Mouse (Mus musculus): Measurements from ENCODE around the gene Kansl1.

Kansl1 gene

DNA sequence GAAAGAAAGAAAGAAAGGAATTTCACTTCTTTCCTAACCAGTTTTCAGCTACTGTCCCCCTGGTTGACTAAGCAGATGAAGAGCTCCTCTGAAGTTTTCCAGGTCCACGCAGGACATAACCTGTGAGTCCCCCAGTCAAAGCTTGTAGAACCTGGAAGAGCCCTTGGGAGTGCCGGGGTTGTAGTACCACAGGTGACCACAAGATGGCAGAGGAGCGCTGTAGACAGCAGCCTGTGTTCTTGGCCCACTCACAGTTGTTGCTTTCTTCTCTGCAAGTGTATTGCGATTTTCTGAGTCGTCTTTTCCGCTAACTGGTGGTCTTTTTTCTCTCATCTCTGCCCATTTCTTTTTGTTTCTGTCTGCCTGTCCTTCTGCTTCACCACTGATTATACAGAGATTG lies 153.0 kb downstream of the Kansl1 start:
- CTCF ChIA-PET: interaction anchor here (0.5 to 0.7 kb wide), 4 partner anchors 28 to 152 kb away, joined by 4 to 7 read pairs (median 5); partner anchors contain the start of gene Kansl1

DNA sequence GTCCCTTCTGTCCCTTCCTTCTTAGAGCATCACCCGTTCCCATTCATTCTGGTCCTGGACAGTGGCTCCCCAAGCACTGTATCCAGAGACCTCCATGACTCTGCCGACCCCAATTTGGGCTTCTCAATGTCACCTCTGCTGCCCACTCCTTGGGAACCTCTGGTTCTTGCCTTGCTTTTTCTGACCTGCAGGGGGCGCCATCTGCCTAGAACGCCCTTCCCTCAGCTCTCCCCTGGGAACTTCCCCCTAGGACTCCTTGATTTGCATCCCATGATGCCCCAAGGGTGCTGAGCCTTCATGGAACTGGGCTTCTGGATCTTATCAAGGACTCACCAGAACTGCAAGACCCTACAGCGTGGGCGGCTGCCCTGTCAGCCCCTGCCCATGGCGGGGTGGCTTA lies 157.0 kb downstream of the Kansl1 start:
- CTCF ChIA-PET: no interaction called here

DNA sequence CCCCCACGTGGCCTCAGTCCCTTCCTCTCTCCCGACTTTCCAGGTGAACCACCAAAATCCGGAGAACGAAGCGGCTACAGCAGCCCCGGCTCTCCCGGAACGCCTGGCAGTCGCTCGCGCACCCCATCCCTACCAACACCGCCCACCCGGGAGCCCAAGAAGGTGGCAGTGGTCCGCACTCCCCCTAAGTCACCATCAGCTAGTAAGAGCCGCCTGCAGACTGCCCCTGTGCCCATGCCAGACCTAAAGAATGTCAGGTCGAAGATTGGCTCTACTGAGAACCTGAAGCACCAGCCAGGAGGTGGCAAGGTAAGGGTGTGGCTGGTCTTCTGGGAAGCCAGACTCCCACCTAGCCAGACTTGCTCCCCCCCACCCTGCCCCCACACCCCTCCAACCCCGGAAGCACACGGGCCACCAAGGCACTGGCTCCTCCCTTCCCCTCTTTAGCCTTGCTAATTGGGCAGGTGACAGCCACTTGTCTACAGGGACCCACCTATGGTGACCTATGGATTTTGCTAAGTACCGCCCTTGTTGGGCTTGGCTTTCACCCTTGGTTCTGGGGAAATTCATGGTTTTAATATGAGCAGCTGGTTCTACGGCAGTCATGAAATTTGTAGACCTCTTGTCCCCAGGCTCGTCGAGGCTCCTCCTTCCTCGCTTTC lies 158.3 kb downstream of the Kansl1 start:
- CTCF ChIA-PET: no interaction called here

DNA sequence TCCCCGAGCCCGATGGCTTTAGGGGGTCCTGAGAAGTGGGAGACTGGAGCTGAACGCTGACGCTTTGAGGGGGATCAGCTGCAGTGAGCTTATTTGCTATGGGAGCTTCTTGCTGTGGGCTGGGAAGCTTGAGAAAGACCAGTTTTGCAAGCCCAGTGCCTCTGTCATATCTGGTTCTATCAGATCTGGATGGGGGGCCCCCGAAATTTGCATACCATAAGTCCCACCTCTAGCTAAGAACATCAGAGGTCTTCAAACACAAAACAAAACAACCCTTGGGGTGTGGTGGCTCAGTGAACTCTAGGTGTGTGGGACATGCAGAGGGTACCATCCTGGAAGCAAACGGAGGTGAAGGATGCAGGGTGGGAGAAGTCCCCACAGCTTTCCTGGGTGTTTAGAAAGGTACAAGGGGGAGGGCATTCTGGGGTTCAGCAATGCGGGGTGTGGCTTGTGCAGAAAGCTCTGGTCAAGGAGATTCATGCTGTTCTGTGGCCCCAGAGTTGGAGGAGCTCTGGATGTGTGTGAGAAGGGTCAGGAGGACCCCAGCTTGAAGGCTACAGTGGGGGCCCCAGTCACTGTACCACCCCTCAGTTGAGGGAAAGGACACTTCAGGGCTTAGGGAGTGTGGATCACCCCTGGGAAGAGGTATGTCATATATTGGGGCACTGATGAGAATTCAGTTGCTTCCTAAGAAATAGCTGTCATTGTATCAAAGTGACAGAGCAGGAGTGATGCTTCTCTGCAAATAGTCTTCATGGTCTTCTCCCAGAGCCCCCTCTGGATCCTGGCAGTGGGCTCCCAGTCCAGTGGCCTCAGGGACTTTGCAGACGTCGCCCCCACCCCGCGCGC lies 159.1 kb downstream of the Kansl1 start:
- CTCF ChIA-PET: no interaction called here

DNA sequence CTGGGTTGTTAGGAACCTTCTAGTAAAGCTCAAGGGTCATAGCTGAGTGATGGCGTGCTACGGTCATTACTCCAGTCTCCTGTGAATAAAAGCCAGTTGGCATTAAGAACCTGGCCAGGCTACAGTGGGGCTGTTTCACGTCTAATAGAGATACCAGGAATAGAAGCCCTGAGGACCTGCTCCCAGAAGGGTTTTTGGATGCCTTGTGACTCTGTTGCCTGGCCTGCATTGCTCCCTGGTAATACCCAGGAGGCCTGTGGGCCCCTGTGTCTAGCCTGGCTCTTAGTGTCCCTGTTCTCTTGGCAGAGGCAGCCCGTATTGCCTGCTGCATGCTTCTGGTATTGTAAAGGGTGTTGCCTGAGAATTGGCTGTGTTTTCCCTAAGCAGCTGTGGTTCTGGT lies 161.5 kb downstream of the Kansl1 start:
- CTCF ChIA-PET: no interaction called here

DNA sequence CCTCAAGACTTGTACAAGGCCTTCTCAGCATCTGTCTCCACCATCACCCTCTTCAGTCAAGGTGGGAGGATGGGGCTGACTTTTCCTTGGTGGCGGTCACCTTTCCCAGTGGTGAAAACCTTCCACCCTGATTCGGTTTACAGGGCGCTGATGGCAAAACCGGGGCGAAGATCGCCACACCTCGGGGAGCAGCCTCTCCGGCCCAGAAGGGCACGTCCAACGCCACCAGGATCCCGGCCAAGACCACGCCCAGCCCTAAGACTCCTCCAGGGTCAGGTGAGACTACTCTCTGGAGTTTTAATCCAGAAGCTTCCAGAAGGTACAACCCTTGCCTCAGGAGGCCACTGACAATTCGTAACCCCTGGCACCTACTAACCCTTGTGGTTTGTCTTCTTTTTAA lies 162.2 kb downstream of the Kansl1 start:
- CTCF ChIA-PET: no interaction called here

DNA sequence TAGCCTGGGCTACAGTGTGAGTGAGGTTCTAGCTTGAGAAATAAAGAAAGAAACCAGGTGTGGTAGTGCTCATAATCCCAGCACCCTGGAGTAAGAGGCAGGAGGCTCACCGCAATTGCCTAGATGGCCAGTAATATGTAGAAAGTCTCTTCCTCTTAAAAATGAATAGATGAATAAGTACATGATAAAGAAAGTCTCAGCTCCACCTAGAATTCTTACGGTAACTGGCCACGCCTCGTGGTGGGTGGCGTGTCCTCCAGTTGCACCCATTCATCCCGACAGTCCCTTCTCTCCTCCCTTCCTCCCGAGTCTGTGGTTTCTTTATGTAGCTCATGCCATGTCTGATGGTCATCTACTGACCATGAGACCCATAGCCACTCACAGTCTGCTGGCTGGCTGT lies 162.9 kb downstream of the Kansl1 start:
- CTCF ChIA-PET: no interaction called here

DNA sequence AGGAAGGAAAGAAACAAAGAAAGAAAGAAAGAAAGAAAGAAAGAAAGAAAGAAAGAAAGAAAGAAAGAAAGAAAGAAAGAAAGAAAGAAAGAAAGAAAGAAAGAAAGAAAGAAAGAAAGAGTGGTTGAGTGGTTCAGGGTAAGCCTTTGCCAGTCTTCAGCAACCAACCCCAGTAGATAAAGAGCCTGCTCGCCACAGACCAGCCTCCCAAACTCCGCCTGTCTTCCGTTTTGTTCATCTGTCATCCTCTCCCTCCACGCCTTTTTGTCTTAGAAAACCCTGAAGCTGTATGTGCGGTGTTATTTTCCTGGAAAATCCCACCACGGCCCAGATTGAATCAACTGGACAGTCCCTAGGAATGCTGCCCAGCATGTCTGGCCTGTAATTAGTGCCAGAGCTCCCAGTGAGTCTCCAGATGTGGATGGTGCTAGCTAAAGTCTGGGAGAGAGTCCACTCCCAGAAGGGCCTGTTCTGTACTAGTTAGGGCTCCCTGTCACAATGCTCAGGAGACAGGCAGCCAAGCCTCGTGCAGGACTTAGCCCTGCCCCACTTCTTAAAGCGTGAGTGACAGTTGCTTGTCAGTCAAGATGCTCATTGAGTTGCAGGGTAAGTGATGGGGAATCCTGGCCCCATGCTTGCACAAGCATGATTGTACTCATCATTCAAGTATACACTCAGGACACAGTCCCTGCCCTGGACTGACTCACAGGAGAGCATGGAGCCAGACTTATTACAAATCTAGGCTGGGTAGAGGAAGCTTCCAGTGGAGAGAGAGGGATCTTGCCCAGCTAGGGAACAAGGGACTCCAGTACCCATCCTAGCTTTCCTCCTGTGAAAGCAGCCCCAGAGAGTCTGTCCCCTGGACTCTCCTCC lies 165.3 kb downstream of the Kansl1 start:
- CTCF ChIA-PET: no interaction called here

DNA sequence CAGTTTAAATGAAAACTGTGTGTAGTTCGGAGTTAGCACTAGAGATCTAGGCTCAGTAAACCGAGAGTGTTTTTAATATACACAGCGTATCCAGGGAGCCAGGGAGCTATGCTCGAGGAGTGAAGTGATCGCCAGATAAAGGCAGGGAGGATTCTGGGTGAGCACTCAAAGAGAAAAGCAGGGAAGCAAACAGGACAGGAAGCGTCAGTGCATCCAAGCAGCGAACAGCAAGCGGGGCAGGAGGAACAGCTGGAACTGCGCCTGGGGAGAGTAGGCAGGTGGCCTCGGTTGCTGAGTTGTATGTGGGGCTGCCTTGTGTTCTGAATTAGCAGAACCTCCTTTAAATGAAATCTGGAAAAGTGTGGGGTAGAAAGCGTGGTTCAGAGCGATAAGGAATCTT lies 166.0 kb downstream of the Kansl1 start:
- CTCF ChIA-PET: no interaction called here

DNA sequence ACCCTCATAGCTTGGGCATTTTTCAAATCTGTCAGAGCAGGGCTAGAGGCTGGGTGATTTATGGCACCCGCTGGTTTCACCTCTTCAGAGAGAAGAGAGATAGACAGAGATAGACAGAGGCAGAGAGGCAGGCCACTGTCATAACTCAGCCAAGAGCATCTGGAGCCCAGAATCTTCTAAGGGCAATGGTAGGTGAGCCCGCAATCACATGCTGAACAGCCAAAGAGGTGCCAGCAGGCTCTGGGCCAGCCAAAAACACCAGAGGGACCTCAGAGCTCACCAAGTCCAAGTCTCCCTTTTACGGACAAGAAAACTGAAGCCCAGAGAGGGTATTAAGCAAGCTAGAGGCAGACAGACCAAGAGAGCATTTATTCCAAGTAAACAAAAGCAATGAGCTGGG lies 171.0 kb downstream of the Kansl1 start:
- CTCF ChIA-PET: no interaction called here

DNA sequence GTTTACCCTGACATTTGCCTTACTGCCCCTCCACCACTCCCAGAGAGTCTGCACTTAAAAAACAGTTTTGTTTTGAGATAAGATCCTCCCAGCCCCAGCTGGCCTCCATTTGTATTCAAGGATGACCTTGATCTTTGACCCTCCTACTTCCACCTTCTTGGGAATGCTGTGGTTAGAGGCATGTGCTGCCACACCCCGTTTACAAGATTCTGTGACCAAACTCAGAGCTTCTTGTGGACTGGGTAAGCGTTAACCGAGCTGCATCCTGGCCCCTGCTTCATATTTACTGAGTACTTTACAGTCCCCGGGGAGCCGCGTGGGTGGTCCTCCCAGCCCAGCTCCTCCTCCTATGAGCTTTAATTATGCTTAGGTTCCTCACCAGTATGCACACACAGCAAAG lies 173.0 kb downstream of the Kansl1 start:
- CTCF ChIA-PET: no interaction called here

DNA sequence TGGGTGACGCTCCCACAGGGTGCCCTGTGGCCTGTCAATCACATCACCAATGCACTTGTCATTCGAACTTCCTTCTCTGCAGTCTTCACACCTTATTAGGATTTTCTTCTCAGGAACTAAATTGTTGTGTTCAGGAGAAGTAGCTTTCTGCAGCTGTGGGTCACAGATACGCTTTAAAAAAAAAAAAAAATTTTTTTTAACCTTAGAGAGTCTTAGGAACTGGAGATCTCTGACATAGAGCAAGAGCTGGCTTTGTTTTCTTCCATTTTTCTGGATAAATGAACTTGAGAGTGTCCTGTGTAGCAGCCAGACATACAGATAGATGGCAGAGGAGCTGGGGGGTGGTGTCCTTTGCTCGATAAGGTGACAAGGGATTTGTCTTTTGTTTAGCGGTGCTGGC lies 173.5 kb downstream of the Kansl1 start:
- CTCF ChIA-PET: no interaction called here

DNA sequence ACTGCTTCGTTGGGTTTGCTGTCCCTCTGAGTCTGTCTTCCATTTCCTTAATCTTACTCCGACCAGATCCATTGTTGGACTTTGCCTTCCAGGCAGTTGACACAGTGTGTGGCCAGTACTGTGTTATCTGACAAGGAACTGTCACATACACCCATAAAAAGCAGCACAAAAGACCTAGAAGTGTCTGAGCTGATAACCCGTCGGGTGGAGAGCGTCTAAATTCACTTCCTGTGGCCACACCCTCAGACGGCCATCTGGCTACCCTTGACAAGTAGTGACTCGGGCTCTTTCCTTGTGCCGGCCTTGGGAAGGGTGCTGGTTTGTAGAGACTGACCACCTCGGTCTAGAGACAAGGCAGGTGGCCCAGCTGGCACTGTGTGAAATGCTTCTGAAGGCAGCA lies 175.4 kb downstream of the Kansl1 start:
- CTCF ChIA-PET: no interaction called here

DNA sequence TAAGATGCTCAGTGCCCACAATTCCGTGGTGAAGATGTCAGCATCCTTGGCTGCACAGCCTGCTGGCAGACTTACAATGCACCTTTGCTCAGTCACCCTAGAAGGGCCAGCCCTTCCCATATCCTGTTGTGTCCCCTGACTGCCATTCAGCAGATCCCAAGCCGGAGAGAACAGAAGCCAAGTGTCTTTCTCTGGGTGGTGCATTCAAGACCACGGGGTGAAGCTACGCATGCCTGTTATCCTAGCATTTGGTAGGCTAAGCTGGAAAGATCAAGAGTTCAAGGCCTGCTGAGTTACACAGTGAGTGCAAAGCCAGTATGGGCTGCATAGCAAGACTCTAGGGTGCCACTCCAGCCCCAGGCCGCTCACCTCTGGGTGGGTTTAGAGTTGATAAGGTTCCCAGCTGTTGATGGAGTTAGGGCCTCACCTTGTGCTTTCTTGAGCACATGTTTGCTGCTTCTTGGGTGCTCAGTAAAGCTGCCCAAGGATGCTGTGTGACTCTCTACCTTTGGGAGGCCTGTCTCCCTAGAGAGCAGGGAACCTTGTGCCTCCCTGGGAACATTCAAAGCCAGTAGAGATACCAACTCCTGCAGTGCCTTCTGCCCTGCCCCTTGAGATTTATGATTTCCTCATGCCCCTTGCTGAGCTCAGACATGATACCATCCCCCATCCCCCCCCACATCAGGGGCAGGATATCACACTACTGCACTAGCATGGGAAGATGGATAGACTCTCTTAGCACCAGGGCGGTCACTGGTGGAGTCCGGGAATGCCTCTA lies 176.0 kb downstream of the Kansl1 start:
- CTCF ChIA-PET: no interaction called here

DNA sequence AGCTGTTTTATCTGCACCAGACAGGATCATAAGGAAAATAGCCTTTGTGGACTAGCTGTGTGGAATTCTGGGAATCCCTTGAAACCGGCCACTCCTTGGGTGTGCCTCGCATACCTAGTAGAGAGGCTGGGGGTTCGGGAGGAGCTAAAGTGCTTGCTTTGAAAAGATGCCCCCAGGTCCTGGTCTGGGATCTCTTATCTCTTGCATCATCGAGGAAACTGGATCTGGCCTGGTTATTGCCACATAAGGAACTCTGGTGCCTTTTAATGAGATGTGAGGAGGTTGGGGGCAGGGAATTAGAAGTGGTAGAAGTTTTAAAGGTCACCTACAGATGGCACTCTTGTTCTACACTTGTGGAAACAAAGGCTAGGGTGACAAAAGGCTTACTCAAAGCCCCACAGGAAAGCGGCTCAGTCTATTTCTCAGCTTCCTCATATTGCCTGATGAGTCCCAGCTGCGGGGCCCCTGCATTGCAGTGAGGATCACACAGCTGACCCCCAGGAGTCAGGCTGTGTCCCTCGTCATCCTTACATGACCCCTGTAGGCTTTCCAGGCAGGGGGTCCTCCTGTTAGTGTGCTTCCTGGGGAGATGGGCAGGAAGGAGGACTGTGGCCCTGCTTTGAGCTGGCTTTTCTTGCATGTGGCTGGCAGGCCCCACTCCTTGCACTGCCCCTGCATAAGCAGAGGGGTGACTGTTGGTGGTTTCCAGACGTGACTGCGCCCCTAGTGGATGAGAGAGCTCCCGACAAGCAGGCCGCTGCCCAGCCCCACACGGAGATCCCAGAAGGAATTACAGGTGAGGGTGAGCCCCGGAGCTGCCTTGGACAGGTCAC lies 179.2 kb downstream of the Kansl1 start:
- CTCF ChIA-PET: interaction anchor here (1.1 kb wide), 1 partner anchor 11 kb away, joined by 4 read pairs; no protein-coding TSS in a partner anchor

DNA sequence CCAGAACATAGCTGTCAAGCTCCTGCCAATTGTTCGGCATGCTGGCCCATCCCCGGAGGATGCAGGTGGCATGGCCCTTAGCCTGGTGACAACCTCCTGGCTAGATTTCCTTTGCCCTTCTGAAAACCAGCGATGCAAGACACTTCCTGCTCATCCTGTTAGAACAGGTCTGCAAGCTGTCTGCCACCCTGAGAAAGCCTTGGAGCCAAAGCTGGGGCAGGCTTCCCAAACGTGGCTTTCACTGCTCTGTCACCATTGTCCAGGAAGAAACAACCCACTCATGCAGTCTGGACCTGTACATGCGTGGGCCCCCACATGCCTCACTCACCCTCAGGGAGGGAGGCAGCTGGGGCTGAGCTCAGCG lies 179.8 kb downstream of the Kansl1 start:
- CTCF ChIA-PET: interaction anchor here (0.7 to 1.0 kb wide), 2 partner anchors 41 to 59 kb away, joined by 6 to 8 read pairs; no protein-coding TSS in a partner anchor

DNA sequence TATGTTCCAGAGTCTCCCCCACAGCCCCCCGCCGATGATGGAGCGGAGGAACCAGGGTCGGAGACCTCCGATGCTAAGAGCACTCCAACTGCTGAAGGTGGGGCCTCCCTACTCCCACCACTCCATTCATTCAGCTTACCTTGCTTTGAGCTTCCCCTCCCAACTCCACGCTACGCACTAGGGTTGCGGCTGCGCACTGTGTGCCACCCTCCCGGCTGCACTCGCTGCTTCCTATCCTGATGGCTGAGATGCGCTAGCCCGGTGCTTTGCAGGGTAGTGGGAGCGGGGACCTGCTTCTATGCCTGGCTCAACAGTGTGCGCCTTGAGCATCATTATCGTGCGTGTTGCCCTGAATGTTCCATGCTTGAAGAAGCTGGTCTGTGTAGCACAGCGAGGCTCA lies 181.5 kb downstream of the Kansl1 start:
- CTCF ChIA-PET: no interaction called here

Measured in spleen, embryonic (tissue).